Mouse (Mus musculus) thymus, adult 2 months (tissue): Measurements from ENCODE around the gene Cbx4. TPM values are rescaled to one million over a fixed set of nuclear protein-coding genes. Genes with fewer than 3 reads are reported as not detected.

ENCODE experiments used
- DNase-seq: peaks from one replicate; pipeline ENCODE4 v3.0.0; 2021
- H3K27ac ChIP-seq: fragments of 200-500 bp; 2 replicates; pipeline ENCODE4 v1.5.1; 2012; ENCODE audit warnings: low read length, control low read depth; ENCODE audit not compliant: control insufficient read depth, insufficient read depth
- H3K27me3 ChIP-seq: fragments of 200-500 bp; 2 replicates; pipeline ENCODE4 v1.6.1; 2012; ENCODE audit warnings: mild to moderate bottlenecking, low read length, moderate library complexity, mixed read lengths; ENCODE audit not compliant: control insufficient read depth, insufficient read depth
- H3K36me3 ChIP-seq: fragments of 200-500 bp; 2 replicates; pipeline ENCODE4 v1.6.1; 2012; ENCODE audit warnings: mild to moderate bottlenecking, low read length, moderate library complexity; ENCODE audit not compliant: control insufficient read depth, insufficient read depth
- H3K4me1 ChIP-seq: fragments of 200-500 bp; replicated peaks from 2 replicates; pipeline ENCODE4 v1.6.1; 2012; ENCODE audit warnings: low read length; ENCODE audit not compliant: control insufficient read depth, insufficient read depth
- H3K4me3 ChIP-seq: fragments of 200-500 bp; 2 replicates; pipeline ENCODE4 v1.5.1; 2012; ENCODE audit warnings: mild to moderate bottlenecking, low read length, control low read depth, moderate library complexity; ENCODE audit not compliant: control insufficient read depth, insufficient read depth
- CTCF ChIP-seq: fragments of 200-500 bp; IDR thresholded peaks from 2 replicates; pipeline ENCODE4 v1.5.1; 2012; ENCODE audit warnings: mild to moderate bottlenecking, control low read depth, low read length, moderate library complexity, borderline replicate concordance; ENCODE audit not compliant: control insufficient read depth, poor library complexity, insufficient read depth; ENCODE audit errors: extremely low read depth
- POLR2A ChIP-seq: fragments of 200-500 bp; IDR thresholded peaks from 2 replicates; pipeline ENCODE4 v1.6.1; 2012; ENCODE audit warnings: mild to moderate bottlenecking, low read length, control low read depth, moderate library complexity; ENCODE audit not compliant: control insufficient read depth, poor library complexity, insufficient read depth; ENCODE audit errors: extremely low read depth
- WGBS: fragments of 180-500 bp; shearing (Covaris S2); methylation state at CpG from one replicate; pipeline ENCODE4 v1.1.7; 2018; 5-methylcytosine and 5-hydroxymethylcytosine counted together
- polyA plus RNA-seq: library from polyadenylated mRNA; depleted of rRNA; stranded (reverse); fragments of >200 nt; gene quantifications from 2 replicates; pipeline ENCODE4 v1.2.3, GENCODE M21; 2012

Cbx4 gene
- polyA plus RNA-seq, 1 experiment = 54.7 TPM

- Histone ChIP-seq H3K4me1 (no peaks in the 10 kb centered on the region), H3K4me3 (no peak overlapping the region), H3K36me3 (no peaks in the 10 kb centered on the region), H3K27me3 (no peaks in the 10 kb centered on the region), H3K27ac (no peak overlapping the region)
- no peak for TF ChIP-seq POLR2A
- no peak for TF ChIP-seq CTCF
- DNase-seq = no peak
- 85% methylated on average over 4 of the region's 4 CpGs for WGBS
Measured at GRCm38 (mm10) chr11:119098202-119098601, 12.2 kb upstream of the Cbx4 start.

DNA sequence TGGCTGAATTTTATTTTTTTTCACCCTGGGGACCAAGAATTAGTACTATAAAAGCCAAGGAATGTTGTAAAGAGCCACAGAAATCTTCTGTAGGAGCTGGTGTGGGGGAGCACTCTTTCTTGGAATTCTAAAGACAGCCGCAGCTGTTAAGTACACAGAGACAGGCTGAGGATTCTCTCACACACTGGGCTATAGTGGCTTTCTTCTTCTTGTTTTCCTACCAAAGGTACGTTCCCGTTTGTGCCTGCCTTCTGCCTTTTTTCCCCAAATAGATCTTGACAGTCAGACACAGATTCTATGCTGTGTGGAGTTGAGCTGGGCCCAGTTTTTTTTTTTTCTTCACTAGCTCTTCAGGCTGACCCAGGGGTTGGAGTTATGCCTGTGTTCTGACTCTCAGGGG, 9.4 kb upstream of the Cbx4 start:
- no peak for TF ChIP-seq CTCF
- peaks cover 9% of the 10 kb centered on the region for H3K4me1 ChIP-seq
- DNase-seq = no peak
- no peak overlapping the region for H3K4me3 ChIP-seq
- H3K36me3 ChIP-seq = no peaks in the 10 kb centered on the region
- H3K27ac ChIP-seq = no peak overlapping the region
- H3K27me3 ChIP-seq = peaks cover 4% of the 10 kb centered on the region
- WGBS = 90% methylated on average over 3 of the region's 3 CpGs

DNA sequence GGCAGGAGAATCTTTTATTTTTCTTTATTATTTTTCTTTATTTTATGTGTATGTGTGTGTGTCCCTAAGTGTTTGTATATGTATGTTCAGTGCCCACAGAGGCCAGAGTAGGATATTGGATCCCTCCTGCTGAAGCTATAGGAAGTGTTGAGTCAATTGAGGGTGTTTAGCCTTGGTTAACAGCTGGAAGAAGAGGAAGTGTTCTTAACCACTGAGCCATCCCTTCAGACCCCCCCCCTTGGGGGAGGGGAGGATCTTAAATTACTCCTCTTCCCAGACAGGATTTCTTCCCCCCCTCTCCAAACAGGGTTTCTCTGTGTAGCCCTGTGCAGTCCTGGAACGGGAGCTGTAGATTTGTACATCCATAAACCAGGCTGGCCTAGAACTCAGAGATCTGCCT, 7.3 kb upstream of the Cbx4 start:
- Histone ChIP-seq H3K36me3 (no peaks in the 10 kb centered on the region), H3K27ac (no peak overlapping the region), H3K4me1 (peaks cover 30% of the 10 kb centered on the region), H3K27me3 (peaks cover 19% of the 10 kb centered on the region), H3K4me3 (no peak overlapping the region)
- no peak for DNase-seq
- 48% methylated on average over 1 of the region's 1 CpGs for WGBS
- TF ChIP-seq POLR2A (no peak), CTCF (no peak)

DNA sequence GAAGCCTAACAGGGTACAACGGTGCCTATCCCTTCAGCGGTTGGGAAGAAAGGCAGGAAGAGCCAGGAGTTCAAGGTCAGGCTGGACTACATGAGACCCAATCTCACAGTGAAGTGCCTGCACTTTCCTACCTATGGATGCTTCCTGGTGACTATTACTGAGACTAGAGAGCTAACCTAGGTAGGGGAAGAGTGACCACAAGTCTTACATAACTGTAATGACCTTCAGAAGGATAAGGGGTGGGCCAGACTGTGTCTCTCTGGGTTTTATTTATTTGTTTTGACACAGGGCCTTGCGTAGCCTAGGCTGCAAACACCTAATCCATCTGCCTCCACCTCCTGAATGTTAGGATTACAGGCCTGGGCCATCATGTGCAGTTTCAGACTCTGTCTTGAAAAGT, 6.3 kb upstream of the Cbx4 start:
- Histone ChIP-seq H3K4me3 (no peak overlapping the region), H3K27ac (no peak overlapping the region), H3K4me1 (peaks cover 40% of the 10 kb centered on the region), H3K27me3 (peaks cover 22% of the 10 kb centered on the region), H3K36me3 (no peaks in the 10 kb centered on the region)
- TF ChIP-seq POLR2A (no peak), CTCF (no peak)
- no peak for DNase-seq
- 94% methylated on average over 3 of the region's 3 CpGs for WGBS

DNA sequence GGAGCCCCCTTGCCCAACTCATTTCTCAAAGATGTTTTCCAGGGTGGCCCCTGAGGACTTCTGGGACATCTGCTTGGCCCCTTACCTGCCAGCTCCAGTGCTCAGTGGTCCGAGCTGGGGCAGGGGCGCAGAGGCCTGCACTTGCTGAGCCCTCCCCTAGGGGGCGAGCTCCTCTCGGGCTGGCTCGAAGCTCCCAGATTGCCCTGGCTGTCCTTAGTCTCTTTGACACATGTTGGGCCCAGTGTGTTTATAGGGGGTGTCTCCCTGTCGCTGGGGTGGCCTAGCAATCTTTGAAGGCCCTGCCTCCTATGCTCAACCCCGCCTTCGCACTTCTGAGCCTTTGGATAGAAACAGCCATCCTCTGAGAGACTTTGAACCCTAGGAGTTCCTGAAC, 5.6 kb upstream of the Cbx4 start:
- Histone ChIP-seq H3K4me3 (no peak overlapping the region), H3K4me1 (peaks cover 47% of the 10 kb centered on the region), H3K27me3 (peaks cover 22% of the 10 kb centered on the region), H3K27ac (no peak overlapping the region), H3K36me3 (no peaks in the 10 kb centered on the region)
- TF ChIP-seq CTCF = peak; percentile 94
- TF ChIP-seq POLR2A = no peak
- WGBS = 10% methylated on average over 8 of the region's 8 CpGs
- DNase-seq = peak; percentile 70

- no peak for DNase-seq
- WGBS = 2% methylated on average over 41 of the region's 42 CpGs
- Histone ChIP-seq H3K27me3 (peaks cover 22% of the 10 kb centered on the region), H3K4me3 (peak overlapping the region; percentile 19), H3K27ac (no peak overlapping the region), H3K4me1 (peaks cover 50% of the 10 kb centered on the region), H3K36me3 (no peaks in the 10 kb centered on the region)
- peak; percentile 16; the same call in 1 of the 2 replicates for TF ChIP-seq CTCF
- 0 out of 2 replicates have a peak, but pooled peaks have one; percentile 8 for TF ChIP-seq POLR2A
Measured at GRCm38 (mm10) chr11:119090961-119091597, 5.1 kb upstream of the Cbx4 start.
